Mouse (Mus musculus): ENCODE data around the gene 4933415F23Rik. TPM values are rescaled to one million over a fixed set of nuclear protein-coding genes. Genes with fewer than 3 reads are reported as not detected.
"Not testable (repeated sequence)": the region's sequence is repeated elsewhere in the genome, so short reads cannot be mapped to it uniquely, and the experiment has no call there.

4933415F23Rik gene
- not detected in 2 replicates for polyA plus RNA-seq (2016; fragmentation: Nextera tagmentation; extraction: Ambion mirVana)

DNA sequence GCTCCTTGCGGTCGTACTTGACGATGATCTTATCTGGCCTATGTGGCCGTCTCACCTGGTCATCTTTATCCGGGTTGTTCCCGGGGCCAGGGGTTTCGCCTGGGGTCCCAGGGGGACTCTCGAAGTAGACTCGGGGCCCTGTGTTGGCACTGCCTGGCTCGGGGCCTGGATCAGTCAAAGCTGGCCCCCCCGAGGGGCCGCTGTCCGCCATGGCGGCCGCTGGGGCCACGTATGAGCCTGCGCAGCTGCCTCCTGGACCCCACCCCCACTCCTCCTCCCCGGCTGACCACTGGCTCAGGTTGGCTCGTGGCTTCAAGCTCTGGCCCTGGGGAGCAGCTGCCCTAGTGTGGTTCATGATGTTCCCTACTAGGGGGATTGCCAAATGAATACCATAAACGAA, at the start of gene 4933415F23Rik:
Gene 4933415F23Rik (minus strand): TSS at position 233 of the 400 bp plus-strand sequence.
- Histone ChIP-seq H3K9me3 (no peaks in the 10 kb centered on the region), H3K27me3 (ENCODE audit: insufficient read depth, poor library complexity, severe bottlenecking) (no peaks in the 10 kb centered on the region), H3K27ac (no peak within 1 kb of the TSS), H3K4me1 (no peaks in the 10 kb centered on the region), H3K4me3 (no peak within 1 kb of the TSS), H3K36me3 (no peaks in the 10 kb centered on the region)
- DNase-seq (ENCODE audit: low spot score), result no peak
- WGBS, result 93% methylated on average over 20 of the region's 20 CpGs

DNA sequence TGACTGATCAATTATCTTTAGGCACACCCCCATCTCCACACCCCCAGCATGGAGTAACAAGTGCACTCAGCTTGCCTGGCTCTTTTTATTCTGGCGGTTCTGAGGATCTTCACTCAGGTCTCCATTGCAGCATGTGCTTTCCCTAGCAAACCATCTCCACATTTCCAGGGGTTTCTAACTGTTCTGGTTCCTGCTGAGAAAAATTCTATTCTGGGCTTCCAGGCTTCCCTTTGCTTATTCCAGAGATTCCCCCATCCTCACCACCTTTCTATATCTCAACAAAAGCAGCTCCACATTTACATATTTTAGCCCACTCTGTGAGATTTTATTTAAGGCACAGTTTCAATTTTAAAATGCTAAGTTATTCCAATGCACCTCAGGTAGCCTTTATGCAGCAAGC, 49.7 kb upstream of the 4933415F23Rik start:
- H3K36me3 ChIP-seq, result no peaks in the 10 kb centered on the region
- no peak overlapping the region for H3K27ac ChIP-seq
- H3K4me1 ChIP-seq, result no peaks in the 10 kb centered on the region
- 72% methylated on average over 1 of the region's 1 CpGs for WGBS
- no peaks in the 10 kb centered on the region for H3K9me3 ChIP-seq
- H3K4me3 ChIP-seq, result no peak overlapping the region
- no peaks in the 10 kb centered on the region for H3K27me3 ChIP-seq (ENCODE audit: insufficient read depth, poor library complexity, severe bottlenecking)
- no peak for DNase-seq (ENCODE audit: low spot score)

DNA sequence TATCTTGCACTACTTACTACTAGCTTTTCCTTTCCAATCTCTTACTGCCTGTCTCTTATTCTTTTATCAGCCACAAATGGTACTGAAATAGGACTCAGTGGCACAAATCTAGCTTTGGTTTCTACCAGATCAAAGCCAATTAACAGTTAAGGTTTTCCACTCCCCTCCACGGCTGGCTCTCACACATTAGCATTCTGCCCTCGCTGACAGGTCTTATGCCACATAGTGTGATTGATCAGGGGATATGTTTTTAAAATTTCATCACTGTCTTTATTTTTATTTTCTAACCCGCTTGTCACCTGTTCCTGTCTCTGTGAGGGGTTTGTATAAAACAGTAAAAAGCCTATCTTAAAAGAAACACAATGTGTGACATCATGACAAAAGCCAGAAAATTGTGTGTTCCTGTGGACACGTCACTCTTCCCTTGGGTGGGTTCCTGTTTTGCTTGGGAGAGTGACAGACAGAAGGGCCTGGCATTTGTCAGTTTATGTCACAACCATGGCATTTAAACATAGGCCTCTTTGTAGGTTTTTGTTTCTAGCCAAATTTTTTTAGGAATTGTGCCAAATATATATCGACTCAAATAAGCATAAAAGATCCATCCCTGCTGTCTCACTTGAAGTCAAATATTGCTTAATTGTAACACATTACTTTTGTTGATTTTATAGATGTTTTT, 44.3 kb upstream of the 4933415F23Rik start:
- Histone ChIP-seq H3K9me3 (no peaks in the 10 kb centered on the region), H3K36me3 (no peaks in the 10 kb centered on the region), H3K27ac (no peak overlapping the region), H3K4me3 (no peak overlapping the region), H3K27me3 (ENCODE audit: insufficient read depth, poor library complexity, severe bottlenecking) (no peaks in the 10 kb centered on the region), H3K4me1 (peaks cover 10% of the 10 kb centered on the region)
- WGBS, result 29% methylated on average over 5 of the region's 5 CpGs
- no peak for DNase-seq (ENCODE audit: low spot score)

DNA sequence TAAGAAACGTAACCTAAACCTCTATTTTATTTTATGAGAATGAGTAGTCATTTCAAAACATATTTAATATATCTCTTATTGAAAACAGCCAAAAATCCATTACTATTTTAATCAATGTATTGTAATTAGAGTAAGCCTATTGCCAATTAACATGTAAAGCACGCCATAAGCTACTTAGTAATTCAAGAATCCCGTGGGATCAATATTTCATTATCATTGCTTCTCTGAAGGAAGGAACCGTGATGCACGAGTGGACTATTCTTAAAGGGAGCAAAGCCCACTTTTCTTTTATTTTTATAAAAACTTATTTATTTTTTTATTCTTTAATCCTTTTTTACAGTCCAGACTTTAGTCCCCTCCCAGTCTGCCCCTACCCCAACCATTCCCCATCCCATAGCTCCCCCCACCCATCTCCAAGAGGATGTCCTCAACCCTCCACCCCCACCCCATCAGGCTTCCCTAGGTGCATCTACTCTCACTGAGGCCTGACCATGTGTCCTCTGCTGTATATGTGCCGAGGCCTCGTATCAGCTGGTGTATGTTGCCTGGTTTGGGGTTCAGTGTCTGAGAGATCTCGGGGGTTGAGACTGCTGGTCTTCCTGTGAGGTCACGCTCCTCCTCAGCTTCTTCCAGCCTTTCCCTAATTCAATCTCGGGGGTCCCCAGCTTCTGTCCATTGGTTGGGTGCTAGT, 39.2 kb upstream of the 4933415F23Rik start:
- no peaks in the 10 kb centered on the region for H3K36me3 ChIP-seq
- no peaks in the 10 kb centered on the region for H3K9me3 ChIP-seq
- WGBS, result 79% methylated on average over 10 of the region's 10 CpGs
- H3K4me1 ChIP-seq, result peaks cover 10% of the 10 kb centered on the region
- no peak overlapping the region for H3K27ac ChIP-seq
- DNase-seq (ENCODE audit: low spot score), result no peak
- H3K27me3 ChIP-seq (ENCODE audit: insufficient read depth, poor library complexity, severe bottlenecking), result no peaks in the 10 kb centered on the region
- H3K4me3 ChIP-seq, result no peak overlapping the region

DNA sequence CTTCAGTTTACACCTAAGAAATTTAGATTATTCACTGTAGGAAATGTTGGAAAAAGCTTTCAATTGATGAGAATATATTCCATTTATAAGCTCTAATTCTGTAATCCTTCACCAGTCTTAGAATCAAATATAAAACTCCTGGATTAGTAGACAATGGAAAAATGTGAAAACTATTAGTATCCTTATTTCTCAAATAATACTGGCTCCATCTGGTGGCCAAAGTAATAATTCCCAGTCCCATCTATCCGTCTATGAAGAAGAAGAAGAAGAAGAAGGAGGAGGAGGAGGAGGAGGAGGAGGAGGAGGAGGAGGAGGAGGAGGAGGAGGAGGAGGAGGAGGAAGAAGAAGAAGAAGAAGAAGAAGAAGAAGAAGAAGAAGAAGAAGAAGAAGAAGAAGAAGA, 38.5 kb upstream of the 4933415F23Rik start:
- H3K4me3 ChIP-seq; H3K27ac ChIP-seq; DNase-seq (ENCODE audit: low spot score); H3K4me1 ChIP-seq; H3K36me3 ChIP-seq; H3K9me3 ChIP-seq; H3K27me3 ChIP-seq (ENCODE audit: insufficient read depth, poor library complexity, severe bottlenecking): not testable (repeated sequence)
- 0% methylated on average over 1 of the region's 1 CpGs for WGBS

- WGBS, result 68% methylated on average over 4 of the region's 4 CpGs
- Histone ChIP-seq H3K4me3 (no peak overlapping the region), H3K9me3 (no peaks in the 10 kb centered on the region), H3K27ac (no peak overlapping the region), H3K27me3 (ENCODE audit: insufficient read depth, poor library complexity, severe bottlenecking) (no peaks in the 10 kb centered on the region), H3K4me1 (peaks cover 6% of the 10 kb centered on the region; the same call in 1 of the 2 replicates), H3K36me3 (no peaks in the 10 kb centered on the region)
- no peak for DNase-seq (ENCODE audit: low spot score)
Measured at GRCm38 (mm10) chr1:23120901-23121300, 18.8 kb upstream of the 4933415F23Rik start.

GRCm38 (mm10) chr1:23119406-23119805, 17.4 kb upstream of the 4933415F23Rik start:
- Histone ChIP-seq H3K9me3 (no peaks in the 10 kb centered on the region), H3K27ac (no peak overlapping the region), H3K27me3 (ENCODE audit: insufficient read depth, poor library complexity, severe bottlenecking) (no peaks in the 10 kb centered on the region), H3K4me1 (peaks cover 10% of the 10 kb centered on the region; the same call in 1 of the 2 replicates), H3K4me3 (no peak overlapping the region), H3K36me3 (no peaks in the 10 kb centered on the region)
- 60% methylated on average over 4 of the region's 4 CpGs for WGBS
- DNase-seq (ENCODE audit: low spot score), result no peak

DNA sequence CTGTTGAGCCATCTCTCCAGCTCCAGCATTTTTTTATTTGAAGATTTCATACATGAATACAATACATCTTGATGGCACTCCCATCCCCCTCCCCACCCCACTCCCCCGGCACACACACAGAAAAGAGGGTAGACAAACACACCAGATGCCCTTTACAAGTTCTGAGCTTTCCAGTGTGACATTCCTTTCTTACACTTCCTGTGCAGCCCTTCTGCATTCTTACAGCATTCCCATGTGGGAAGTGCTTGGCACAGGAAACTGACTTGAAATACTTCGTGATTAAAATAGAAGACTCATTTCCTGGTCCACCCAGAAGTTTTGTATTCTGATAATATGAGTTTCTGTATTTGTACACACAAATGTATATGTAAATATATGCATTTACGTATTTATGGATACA, 15.4 kb upstream of the 4933415F23Rik start:
- H3K9me3 ChIP-seq, result no peaks in the 10 kb centered on the region
- DNase-seq (ENCODE audit: low spot score), result no peak
- peaks cover 13% of the 10 kb centered on the region; the same call in 1 of the 2 replicates for H3K4me1 ChIP-seq
- no peak overlapping the region for H3K4me3 ChIP-seq
- no peaks in the 10 kb centered on the region for H3K27me3 ChIP-seq (ENCODE audit: insufficient read depth, poor library complexity, severe bottlenecking)
- 42% methylated on average over 3 of the region's 3 CpGs for WGBS
- H3K27ac ChIP-seq, result peak overlapping the region; percentile 36; the same call in 1 of the 2 replicates
- H3K36me3 ChIP-seq, result no peaks in the 10 kb centered on the region

DNA sequence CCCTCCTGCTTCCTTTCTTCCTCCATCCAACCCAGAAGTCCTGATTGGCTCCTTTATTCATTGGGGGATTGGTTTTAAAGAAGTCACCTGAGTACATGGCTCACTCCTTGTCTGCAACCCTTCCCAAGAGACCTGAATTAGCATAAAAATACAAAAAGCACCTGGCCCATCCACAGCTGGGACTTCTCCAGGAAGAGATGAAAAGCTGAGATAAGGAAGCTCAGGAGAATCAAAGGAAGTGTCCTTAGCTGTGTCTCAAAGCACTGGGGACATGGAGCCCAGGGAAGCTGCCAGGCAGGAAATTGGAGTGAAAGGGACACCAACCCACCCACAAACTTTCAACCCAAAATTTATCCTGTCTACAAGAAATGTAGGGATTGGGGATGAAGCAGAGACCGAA, 7.1 kb upstream of the 4933415F23Rik start:
- WGBS, result 93% methylated on average over 1 of the region's 1 CpGs
- Histone ChIP-seq H3K36me3 (no peaks in the 10 kb centered on the region), H3K4me1 (peaks cover 7% of the 10 kb centered on the region; the same call in 1 of the 2 replicates), H3K27ac (no peak overlapping the region), H3K27me3 (ENCODE audit: insufficient read depth, poor library complexity, severe bottlenecking) (no peaks in the 10 kb centered on the region), H3K9me3 (no peaks in the 10 kb centered on the region), H3K4me3 (no peak overlapping the region)
- DNase-seq (ENCODE audit: low spot score), result no peak

DNA sequence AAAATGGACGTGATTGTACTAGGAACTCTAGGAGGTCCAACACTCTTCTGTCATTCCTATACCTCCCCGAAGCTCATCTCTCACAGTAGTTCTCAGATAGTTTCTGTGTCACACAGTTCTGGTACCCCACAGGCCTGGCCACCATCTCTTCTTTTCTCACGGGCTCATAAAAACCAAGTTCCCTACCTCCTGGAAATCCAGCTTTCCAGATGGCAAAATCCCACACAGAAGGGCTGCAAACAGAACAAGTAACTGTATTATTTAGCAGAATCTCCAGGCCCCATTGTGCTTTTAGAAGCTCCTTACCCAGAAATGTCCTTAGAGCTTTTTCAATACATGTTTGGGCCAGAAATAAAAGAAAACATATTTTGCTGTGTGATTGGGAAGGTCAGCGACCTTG, 828 bp upstream of the 4933415F23Rik start:
- 76% methylated on average over 4 of the region's 4 CpGs for WGBS

DNA sequence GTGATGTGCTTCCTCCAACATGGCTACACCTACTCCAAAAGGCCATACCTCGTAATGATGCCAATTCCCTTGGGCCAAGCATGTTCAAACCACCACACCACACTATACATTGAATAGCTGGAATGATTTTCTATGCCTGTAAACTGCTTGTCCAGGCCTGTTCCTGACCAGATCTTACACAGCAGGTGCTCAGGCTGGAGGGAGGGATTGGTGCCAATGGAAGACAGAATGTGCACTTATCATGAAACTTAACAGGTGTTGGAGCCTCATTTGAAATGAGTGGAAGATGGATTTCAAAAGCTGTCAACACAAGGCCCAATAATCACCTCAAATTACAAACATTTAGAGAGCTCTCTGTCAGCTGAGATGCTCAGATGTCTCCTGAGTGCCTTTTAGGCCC, 2.3 kb downstream of the 4933415F23Rik start:
- H3K4me3 ChIP-seq, result no peak overlapping the region
- H3K27ac ChIP-seq, result no peak overlapping the region
- WGBS, result 76% methylated on average over 1 of the region's 1 CpGs
- H3K4me1 ChIP-seq, result no peaks in the 10 kb centered on the region
- no peaks in the 10 kb centered on the region for H3K27me3 ChIP-seq (ENCODE audit: insufficient read depth, poor library complexity, severe bottlenecking)
- no peaks in the 10 kb centered on the region for H3K9me3 ChIP-seq
- DNase-seq (ENCODE audit: low spot score), result no peak
- no peaks in the 10 kb centered on the region for H3K36me3 ChIP-seq

More for the DNA sequence above, 828 bp upstream of the 4933415F23Rik start:
- Histone ChIP-seq H3K27ac (no peak overlapping the region), H3K4me3 (no peak overlapping the region), H3K4me1 (no peaks in the 10 kb centered on the region), H3K27me3 (ENCODE audit: insufficient read depth, poor library complexity, severe bottlenecking) (no peaks in the 10 kb centered on the region), H3K9me3 (no peaks in the 10 kb centered on the region), H3K36me3 (no peaks in the 10 kb centered on the region)
- no peak for DNase-seq (ENCODE audit: low spot score)

GRCm38 (mm10) chr1:23098451-23098850, 3.6 kb downstream of the 4933415F23Rik start:
- Histone ChIP-seq H3K9me3 (no peaks in the 10 kb centered on the region), H3K36me3 (no peaks in the 10 kb centered on the region), H3K27me3 (ENCODE audit: insufficient read depth, poor library complexity, severe bottlenecking) (no peaks in the 10 kb centered on the region), H3K4me3 (no peak overlapping the region), H3K27ac (no peak overlapping the region), H3K4me1 (no peaks in the 10 kb centered on the region)
- 97% methylated on average over 2 of the region's 2 CpGs for WGBS
- no peak for DNase-seq (ENCODE audit: low spot score)

DNA sequence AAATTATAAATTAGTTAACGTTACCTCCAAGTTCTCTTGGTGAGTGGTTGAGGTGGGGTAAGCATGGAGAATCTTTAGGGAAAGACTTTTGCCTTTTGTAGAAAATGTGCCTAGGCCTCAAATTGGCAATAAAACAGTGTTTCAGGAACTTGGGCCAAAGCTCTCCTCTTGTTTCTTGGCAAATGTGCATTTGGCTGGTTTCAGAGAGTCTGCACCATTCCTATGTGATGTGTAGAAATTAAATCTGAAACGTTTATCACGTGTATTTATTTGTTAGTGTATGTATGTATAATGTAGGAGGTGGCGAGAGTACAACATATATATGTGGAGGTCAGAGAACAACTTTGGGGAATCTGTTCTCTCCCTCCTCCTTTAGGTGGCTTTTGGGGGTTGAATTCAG, 4.1 kb downstream of the 4933415F23Rik start:
- H3K9me3 ChIP-seq, result no peaks in the 10 kb centered on the region
- no peak overlapping the region for H3K4me3 ChIP-seq
- H3K36me3 ChIP-seq, result no peaks in the 10 kb centered on the region
- no peaks in the 10 kb centered on the region for H3K4me1 ChIP-seq
- no peak overlapping the region for H3K27ac ChIP-seq
- no peak for DNase-seq (ENCODE audit: low spot score)
- WGBS, result 75% methylated on average over 4 of the region's 4 CpGs
- H3K27me3 ChIP-seq (ENCODE audit: insufficient read depth, poor library complexity, severe bottlenecking), result no peaks in the 10 kb centered on the region
